Mouse (Mus musculus) c-Kit-negative CD71-positive TER-119-positive erythroid progenitor cells, embryonic 14.5 days (primary cell): ENCODE data around the gene Gm13128.
"Not testable (repeated sequence)": the region's sequence is repeated elsewhere in the genome, so short reads cannot be mapped to it uniquely, and the experiment has no call there.

ENCODE experiments used
- DNase-seq: peaks from one replicate; pipeline ENCODE4 v3.0.0-alpha.2; 2013; ENCODE audit warnings: low read depth, low spot score

Gene Gm13128

DNA sequence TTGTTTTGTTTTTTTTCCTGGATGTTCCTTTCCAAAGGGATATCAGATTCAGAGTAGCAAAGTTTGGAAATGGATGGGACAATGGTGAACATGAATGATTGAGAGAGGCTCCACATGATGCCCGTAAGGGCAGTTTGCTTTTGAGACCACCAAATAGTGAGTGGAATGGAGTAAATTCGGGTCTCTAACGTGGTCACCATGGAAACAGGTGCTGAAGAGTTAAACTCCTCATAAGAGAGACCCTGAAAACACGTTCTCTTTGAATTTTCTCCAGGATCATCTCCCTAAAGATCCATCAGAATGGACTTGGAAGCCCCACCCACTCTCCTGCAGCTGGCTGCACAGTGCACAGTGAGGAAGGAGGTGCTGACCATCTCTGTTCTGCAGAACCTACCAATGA lies at the start of gene Gm13128:
TSS of gene Gm13128 (plus strand) at position 301 of the 400 bp plus-strand sequence.
- not testable (repeated sequence) for DNase-seq

DNA sequence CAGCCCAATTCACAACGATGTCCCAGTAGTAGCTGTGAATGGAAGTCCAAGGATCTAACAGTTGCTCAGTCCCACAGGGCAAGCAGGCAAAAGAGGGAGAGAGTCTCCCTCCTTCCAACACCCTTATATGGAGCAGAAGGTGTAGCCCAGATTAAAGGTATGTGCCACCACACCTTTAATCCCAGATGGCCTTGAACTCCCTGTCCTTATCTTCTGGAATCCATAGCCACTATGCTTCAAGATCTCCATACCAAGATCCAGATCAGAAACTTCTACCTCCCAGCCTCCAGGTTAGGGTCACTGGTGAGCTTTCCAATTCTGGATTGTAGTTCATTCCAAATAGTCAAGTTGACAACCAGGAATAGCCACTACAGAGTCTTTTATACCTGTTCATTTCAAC lies 49.7 kb upstream of the Gm13128 start, which contains the start of gene Pramel5:
TSS of gene Pramel5 (minus strand) at position 101 of the 400 bp plus-strand sequence.
- DNase-seq: not testable (repeated sequence)

DNA sequence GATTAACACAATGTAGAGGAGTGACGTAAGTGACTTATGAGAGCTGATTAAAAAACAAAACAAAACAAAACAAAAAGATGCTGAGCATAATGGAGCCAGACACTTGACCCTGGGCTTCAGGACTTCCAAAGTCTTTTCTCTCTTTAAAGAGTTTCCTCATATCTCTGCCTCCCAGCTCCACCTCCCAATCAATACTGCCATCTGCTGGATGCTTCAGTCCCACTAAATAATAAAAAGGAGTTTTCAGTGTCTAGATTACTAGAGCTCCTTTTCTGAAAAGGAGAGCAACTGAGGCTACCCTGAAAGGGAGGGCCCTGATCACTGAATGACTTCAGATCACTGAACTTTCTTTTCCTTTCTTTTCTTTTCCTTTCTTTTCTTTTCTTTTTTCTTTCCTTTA lies 30.6 kb upstream of the Gm13128 start:
- DNase-seq: not testable (repeated sequence)

DNA sequence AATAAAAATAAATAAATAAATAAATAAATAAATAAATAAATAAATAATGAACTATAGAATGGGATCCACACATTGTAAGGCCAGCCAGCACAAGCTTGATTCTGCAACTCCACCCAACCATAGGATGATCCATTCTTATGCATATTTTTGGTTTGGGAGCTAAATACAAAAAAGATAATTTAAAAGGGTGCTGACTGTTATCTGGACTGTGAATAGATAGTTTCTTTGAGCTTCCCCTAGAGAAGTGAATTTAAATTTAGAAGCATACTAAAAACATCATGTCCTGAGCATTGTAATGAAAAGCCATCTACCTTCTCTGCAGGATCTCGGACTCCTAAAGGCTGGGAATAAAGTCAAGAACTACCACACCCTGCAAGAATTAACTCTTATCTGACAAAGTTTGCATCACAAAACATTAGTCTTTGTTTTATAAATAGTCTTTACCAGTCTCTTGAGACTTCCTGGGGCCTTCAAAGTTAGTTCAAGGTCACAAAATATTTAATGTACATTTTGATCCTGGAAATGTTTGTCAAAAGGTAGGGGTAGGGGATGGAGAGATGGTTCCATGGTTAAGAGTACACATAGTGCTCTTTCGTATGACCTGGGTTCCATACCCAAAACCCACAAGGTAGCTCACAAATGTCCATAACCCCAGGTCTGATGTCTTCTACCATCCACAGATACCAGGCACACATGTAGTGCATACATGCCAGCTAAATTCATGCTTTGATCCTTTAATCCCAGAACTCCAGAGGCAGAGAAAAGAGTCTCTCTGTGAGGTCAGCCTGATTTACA lies 17.2 kb upstream of the Gm13128 start:
- not testable (repeated sequence) for DNase-seq

DNA sequence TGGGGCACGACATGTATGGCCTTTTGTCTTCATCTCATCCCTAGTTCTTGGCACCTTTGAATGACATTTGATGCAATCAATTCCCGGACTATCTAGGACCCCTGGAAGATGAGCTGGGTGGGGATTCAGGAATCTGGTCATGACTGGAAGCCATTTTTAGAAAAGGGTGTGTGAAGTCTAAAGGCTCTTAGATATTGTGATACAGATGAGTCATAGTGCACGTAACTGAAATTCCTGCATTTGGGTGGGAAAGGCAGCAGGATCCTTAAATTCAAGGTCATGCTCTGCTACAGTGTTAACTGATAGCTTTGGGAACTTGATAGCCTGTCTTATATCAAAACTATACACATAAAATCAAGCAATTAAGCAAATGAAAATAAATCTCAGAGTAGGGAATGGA lies 5.8 kb downstream of the Gm13128 start:
- DNase-seq: not testable (repeated sequence)

DNA sequence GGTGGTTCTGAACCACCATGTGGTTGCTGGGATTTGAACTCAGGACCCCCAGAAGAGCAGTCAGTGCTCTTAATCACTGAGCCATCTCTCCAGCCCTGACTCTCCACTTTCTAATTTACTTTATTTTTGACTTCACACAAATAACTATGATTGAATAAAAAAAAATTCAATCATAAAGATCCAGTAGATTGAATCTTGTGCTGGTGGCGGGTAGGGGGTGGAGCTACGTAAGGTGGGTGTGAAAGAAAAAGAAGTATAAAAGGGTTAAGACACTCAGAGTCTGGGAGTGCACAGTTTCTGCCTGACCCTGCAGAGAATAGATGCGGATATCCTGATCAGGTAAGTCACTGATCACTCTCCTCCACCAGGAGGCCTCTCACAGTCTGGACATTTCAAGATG lies 27.6 kb downstream of the Gm13128 start, which contains the start of gene Gm13119:
TSS of gene Gm13119 (plus strand) at position 301 of the 400 bp plus-strand sequence.
- DNase-seq: not testable (repeated sequence)

DNA sequence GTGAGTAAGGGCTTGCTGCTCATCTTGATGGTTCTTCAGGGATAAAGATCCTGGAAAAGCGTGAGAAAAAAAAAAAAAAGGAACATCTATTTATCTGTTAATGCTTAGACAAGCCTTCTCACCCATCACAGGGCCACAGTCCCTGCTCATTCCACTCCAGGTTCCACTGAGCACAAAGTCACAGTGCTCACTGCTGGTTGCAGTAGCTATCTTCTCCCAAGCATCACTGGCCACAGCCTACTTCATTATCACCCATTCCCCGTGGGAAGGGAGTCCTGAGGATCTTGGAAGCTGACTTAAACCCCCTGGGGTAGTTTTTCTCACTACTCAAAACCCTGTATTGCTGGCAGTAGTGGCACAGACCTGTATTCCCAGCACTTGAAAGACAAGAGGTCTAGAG lies 47.9 kb downstream of the Gm13128 start, which contains the start of gene Pramef20:
TSS of gene Pramef20 (minus strand) at position 23 of the 400 bp plus-strand sequence.
- DNase-seq: no peak
